11 mouse cellular contexts compared by ENCODE assay signal in the genomic region with DNA sequence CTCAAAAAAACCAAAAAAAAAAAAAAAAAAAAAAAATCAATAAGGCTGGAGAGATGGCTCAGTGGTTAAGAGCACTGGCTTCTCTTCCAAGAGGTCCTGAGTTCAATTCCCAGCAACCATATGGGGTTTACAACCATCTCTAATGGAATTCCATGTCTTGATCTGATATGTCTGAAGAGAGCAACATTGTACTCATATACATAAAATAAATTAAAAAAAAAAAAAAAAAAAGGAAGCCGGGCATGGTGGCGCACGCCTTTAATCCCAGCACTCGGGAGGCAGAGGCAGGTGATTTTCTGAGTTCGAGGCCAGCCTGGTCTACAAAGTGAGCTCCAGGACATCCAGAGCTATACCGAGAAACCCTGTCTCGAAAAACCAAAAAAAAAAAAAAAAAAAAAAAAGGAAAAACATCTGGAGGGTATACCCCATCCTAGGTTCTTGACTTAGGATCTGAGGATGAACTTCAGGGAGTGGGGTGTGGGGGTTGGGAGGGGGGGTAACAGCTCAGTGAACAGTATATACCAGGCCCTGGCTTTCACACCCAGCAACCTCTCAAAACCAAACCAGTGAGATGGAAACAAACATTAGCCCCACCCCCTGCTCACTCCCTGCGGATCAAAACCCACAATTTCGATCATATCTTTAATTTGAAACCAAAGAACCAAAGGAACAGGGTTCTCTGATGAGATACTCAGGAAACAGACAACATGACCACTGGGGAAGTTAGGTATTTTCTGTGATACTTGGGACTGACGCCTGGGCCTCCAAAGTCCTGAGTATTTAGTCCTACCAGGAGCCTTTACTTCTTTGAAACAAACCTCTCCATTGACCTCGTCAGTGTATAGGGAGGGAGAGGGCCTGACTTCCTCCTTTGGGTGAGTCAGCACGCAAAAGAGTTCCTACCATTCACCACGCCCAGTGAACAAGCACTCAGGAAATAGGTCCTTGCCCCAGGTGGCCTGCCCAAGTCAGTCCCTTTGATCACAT. TPM values are rescaled to one million over a fixed set of nuclear protein-coding genes. Genes with fewer than 3 reads are reported as not detected.
A peak's percentile ranks its signal among the peaks of the same experiment; 100 is the strongest.
DNase-seq lines count a peak whose midpoint lies in the region; ATAC-seq lines count a peak whose summit lies in the region.
"Had no signal": no experiment of that assay in that cellular context is flagged by ENCODE, and none has a peak within 500 bp of the region (broad histone marks: within the 10 kb centered on the region; RNA-seq: fewer than 3 reads in every experiment).

No protein-coding gene starts in this region.

- no peaks in the 10 kb centered on the region for H3K27me3 ChIP-seq in erythroblast, embryonic 14.5 days (ENCODE audit: control insufficient read depth)
- no peaks in the 10 kb centered on the region for H3K27me3 ChIP-seq in midbrain, embryonic 13.5 days
- H3K27me3 ChIP-seq: limb, embryonic 12.5 days had no signal

- H3K4me2 ChIP-seq in midbrain, embryonic 13.5 days (replicated peaks) = no peak overlapping the region
- H3K4me2 ChIP-seq: limb, embryonic 12.5 days had no signal

- H3K4me3 ChIP-seq in erythroblast, embryonic 14.5 days (replicated peaks) = peak overlapping the region; percentile 43
- no peak overlapping the region for H3K4me3 ChIP-seq in midbrain, embryonic 13.5 days (replicated peaks)
- H3K4me3 ChIP-seq: limb, embryonic 12.5 days had no signal

- intact Hi-C loops in left cerebral cortex, postnatal 10 days (cut with DNase I) = no loop called here

- peaks cover 40% of the 10 kb centered on the region for H3K4me1 ChIP-seq in erythroblast, embryonic 14.5 days (ENCODE audit: control insufficient read depth)
- 0 out of 2 replicates have a peak, but pooled peaks cover 4% of the 10 kb centered on the region for H3K4me1 ChIP-seq in midbrain, embryonic 13.5 days (replicated peaks)
- H3K4me1 ChIP-seq: limb, embryonic 12.5 days had no signal

- peak; percentile 38 for DNase-seq in 3T3-L1 (ENCODE audit: low read depth, low spot score)
- DNase-seq in CD4-positive helper T cell, adult 2 months (ENCODE audit: low read depth, low spot score) = peak; percentile 74
- peak; percentile 83 for DNase-seq in lung, postnatal 25 days (ENCODE audit: low spot score)
- no peak for DNase-seq in left cerebral cortex, postnatal 10 days (ENCODE audit: extremely low spot score in 1 of 2, low spot score in 2 of 2)
- DNase-seq in cerebellum, adult 8-10 months = no peak
- DNase-seq: cerebellum, postnatal 10 days had no signal

- H3K9ac ChIP-seq in midbrain, embryonic 13.5 days (replicated peaks) = no peak overlapping the region
- H3K9ac ChIP-seq: limb, embryonic 12.5 days had no signal

- no peaks in the 10 kb centered on the region for H3K9me3 ChIP-seq in erythroblast, embryonic 14.5 days (ENCODE audit: control insufficient read depth, low read length)
- H3K9me3 ChIP-seq in midbrain, embryonic 13.5 days = no peaks in the 10 kb centered on the region
- H3K9me3 ChIP-seq: limb, embryonic 12.5 days had no signal

- no peak for ATAC-seq in frontal cortex, adult (ENCODE audit: low TSS enrichment)
- ATAC-seq in midbrain, embryonic 13.5 days = no peak

- H3K36me3 ChIP-seq in erythroblast, embryonic 14.5 days (ENCODE audit: control insufficient read depth) = no peaks in the 10 kb centered on the region; the same call in 1 of the 2 replicates
- no peaks in the 10 kb centered on the region for H3K36me3 ChIP-seq in midbrain, embryonic 13.5 days
- H3K36me3 ChIP-seq: limb, embryonic 12.5 days had no signal

- WGBS in midbrain, embryonic 13.5 days = 83% methylated on average over 13 of the region's 13 CpGs

- no peak overlapping the region for H3K27ac ChIP-seq in midbrain, embryonic 13.5 days
- H3K27ac ChIP-seq: limb, embryonic 12.5 days had no signal

RNA-seq across cellular contexts. Expression of a gene that starts 6.5 kb away (rescaled TPM):
- polyA plus RNA-seq in erythroblast, embryonic 14.5 days (2012) = 1.9 and 2.3 TPM in 2 replicates
- 100 to 1,000 TPM; 146 to 152 TPM for total RNA-seq in left cerebral cortex, postnatal 10 days (2021)
- 96.2 and 102 TPM in 2 replicates for polyA plus RNA-seq in midbrain, embryonic 13.5 days (2015; fragmentation: Nextera tagmentation; extraction: Ambion mirVana)

RNA-seq across cellular contexts. Expression of a gene that starts 25.7 kb away (rescaled TPM):
- polyA plus RNA-seq in erythroblast, embryonic 14.5 days (2012) = 0.33 and 0.46 TPM in 2 replicates
- total RNA-seq in left cerebral cortex, postnatal 10 days (2021) = 100 to 1,000 TPM; 114 to 127 TPM
- polyA plus RNA-seq in midbrain, embryonic 13.5 days (2015; fragmentation: Nextera tagmentation; extraction: Ambion mirVana) = 2.8 and 3.0 TPM in 2 replicates

RNA-seq across cellular contexts. Expression of a gene that starts 40.8 kb away (rescaled TPM):
- polyA plus RNA-seq in erythroblast, embryonic 14.5 days (2012) = 1.3 TPM in 2 replicates
- 10 to 100 TPM in 1 of 2 experiments, 1 to 10 TPM in 1; 9.7 to 11.1 TPM for total RNA-seq in left cerebral cortex, postnatal 10 days (2021)
- 6.2 and 7.8 TPM in 2 replicates for polyA plus RNA-seq in midbrain, embryonic 13.5 days (2015; fragmentation: Nextera tagmentation; extraction: Ambion mirVana)

RNA-seq across cellular contexts. Expression of a gene that starts 47.5 kb away (rescaled TPM):
- polyA plus RNA-seq in erythroblast, embryonic 14.5 days (2012) = not detected in 2 replicates
- total RNA-seq in left cerebral cortex, postnatal 10 days (2021) = not detected
- 2.1 and 2.8 TPM in 2 replicates for polyA plus RNA-seq in midbrain, embryonic 13.5 days (2015; fragmentation: Nextera tagmentation; extraction: Ambion mirVana)
- total RNA-seq: gastrocnemius, postnatal 4 days had no signal

Comparison
In these comparisons a context has a peak if more than half of its experiments do, and no peak if none do; other contexts are left out.
1. DNase-seq: peak in 3T3-L1 (single experiment), CD4-positive helper T cell, adult 2 months (single experiment) and lung, postnatal 25 days (single experiment); none in left cerebral cortex, postnatal 10 days (0 of 2) and cerebellum, adult 8-10 months (single experiment).
2. RNA of a gene that starts 6.5 kb away (polyA plus RNA-seq): 96.2 to 102 TPM in midbrain, embryonic 13.5 days; 1.9 to 2.3 TPM in erythroblast, embryonic 14.5 days; every median in the first group is over 10 times any median in the second.